Mouse (Mus musculus) ovary, postnatal 36 days (tissue): ENCODE results near the gene Tuft1.
"Not testable (repeated sequence)": the region's sequence is repeated elsewhere in the genome, so short reads cannot be mapped to it uniquely, and the experiment has no call there.

Experiments
- DNase-seq: peaks from one replicate; pipeline ENCODE4 v3.0.0; 2022; ENCODE audit warnings: low spot score, mixed read lengths

Gene Tuft1

DNA sequence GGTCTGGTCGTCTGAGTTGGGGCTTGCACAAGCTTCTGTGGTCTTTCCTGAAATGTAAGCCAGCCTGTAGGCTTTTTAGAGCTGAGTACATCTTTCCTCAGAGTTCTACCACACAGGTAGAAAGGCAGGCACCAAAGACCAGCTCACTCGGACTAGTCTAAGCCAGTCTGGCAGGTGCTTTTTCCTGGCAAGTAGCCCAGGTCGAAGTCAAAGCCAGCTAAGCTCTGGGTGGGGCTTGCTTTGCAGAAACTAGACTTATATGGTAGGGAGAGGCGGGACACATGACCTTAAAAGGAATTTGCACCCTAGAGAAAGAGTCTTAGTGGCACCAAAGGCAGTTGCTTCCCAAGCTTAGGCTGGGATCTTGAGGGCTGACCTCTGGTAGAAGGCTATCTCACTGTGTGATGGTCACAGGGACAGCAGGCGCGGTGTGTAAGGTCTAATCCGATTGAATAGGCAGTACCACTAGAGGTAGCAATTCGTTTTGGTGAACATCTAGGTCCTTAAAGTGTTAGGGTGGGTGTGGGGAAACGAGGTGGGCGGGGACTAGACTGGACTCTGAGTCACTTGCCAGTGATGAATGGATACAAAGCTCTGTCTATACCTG lies 573 bp upstream of the Tuft1 start:
- DNase-seq = not testable (repeated sequence)

DNA sequence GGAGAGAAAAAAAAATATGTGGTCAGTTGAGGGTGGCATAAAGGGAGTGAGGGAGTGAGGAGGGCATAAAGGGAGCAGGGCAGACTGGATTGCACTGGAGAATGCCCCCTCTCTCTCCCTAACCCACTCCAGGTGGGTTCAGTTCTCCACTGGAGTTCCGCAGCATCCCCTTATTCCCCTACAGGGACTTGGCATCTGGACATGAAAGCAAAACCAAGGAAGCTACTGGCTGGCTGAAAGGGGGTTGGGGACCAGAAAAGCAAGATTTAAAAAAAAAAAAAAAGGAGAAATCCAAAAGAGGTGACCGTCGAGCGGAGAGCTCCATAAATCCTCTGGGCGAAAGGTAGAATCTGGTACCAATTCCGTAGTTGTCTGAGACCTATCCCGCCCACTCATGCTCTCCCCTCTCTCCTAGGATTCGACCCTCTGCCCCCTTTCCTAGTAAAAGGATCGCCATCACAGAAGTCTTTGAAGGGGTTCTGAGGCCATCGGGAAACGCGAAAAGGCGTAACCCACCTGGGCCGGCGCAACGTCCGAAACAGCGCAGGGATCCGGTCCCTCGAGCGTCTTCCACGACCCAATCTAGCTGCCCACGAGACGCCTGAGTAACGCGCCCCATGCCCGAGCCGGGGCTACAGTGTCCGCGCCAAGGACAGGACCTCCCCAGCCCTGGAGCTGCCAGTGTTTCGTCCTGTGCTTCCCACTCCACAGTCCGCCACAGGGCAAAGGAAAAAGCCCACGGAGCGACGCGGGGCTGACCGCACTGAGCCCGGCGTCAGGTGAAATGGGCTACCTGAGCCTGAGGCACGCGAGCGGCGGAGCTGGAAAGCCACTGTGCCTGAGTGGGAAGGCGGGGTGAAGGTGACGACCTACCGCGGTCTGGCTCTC lies 576 bp downstream of the Tuft1 start:
- not testable (repeated sequence) for DNase-seq

DNA sequence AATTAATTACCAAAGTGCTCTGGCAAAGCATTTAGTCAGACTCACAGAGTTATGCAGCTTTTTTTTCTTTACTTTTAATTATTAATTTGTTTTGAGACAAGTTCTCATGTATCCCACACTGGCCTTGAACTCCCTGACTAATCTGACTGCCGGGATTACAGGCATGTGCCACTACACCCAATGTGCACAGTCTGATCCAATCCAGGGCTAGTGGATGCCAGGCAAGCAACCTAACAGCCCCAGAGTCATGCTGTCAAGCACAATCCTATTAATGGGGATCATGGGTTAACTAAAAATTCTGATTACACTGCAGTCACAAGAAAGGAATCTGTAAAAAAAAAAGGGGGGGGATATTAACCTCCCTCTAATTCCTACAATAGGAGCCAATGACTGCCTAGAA lies 4.7 kb downstream of the Tuft1 start:
- not testable (repeated sequence) for DNase-seq

DNA sequence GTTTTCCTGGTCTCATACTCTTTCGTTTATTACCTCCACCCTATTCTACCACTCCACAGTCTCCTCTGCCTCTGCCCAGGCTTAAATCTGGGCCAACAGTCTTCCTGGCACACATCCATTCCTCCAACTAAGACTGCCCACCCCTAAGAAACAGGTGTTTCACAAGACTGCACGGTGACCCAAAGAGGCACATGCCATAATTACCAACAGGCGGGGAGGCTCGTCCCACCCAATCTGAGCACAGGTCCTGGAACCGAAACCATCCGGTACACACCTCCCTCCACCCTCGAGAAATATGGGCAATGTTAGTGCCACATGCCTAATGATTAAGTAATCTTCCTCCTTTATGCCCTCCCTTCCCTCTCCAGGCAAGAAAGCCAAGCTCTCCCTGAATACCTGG lies 8.3 kb downstream of the Tuft1 start:
- DNase-seq = no peak

DNA sequence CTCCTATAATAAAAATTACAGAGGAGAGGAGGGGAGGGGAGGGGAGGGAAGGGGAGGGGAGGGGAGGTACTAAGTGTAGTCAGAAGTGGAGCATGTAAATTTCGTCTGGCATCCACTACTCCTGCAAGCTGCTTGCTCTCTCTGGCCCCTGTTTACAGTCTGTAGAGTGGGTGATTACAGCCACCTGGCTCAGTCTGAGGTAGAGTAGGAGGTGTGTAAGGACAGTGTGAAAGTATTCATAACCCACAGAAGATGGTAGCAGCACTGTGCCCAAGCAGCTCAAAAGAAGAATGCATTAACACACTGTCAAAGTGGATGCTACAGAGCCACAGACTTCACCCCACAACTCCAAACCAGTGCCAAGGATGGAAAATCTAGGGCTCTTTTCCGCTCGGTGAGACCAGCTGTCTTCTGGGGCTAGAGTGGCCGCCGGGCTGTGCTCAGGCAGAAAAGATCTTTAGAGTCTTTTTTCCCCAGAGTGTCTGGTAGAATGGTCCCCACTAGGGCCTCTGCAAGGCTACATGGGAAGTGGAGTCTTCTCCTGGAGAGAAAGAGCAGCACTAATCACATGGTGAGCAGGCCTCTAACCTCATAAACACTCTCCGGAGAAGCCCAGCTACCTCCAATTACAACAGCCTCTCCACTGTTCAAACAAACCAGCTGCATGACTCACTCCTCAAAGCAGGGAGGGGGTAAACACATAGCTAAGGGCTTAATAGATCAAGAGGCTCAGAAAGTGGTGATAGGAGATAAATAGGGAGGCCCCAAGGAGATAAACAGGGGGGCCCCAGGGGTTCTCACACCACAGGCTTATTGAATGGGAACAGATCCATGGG lies 9.7 kb downstream of the Tuft1 start:
- no peak for DNase-seq

DNA sequence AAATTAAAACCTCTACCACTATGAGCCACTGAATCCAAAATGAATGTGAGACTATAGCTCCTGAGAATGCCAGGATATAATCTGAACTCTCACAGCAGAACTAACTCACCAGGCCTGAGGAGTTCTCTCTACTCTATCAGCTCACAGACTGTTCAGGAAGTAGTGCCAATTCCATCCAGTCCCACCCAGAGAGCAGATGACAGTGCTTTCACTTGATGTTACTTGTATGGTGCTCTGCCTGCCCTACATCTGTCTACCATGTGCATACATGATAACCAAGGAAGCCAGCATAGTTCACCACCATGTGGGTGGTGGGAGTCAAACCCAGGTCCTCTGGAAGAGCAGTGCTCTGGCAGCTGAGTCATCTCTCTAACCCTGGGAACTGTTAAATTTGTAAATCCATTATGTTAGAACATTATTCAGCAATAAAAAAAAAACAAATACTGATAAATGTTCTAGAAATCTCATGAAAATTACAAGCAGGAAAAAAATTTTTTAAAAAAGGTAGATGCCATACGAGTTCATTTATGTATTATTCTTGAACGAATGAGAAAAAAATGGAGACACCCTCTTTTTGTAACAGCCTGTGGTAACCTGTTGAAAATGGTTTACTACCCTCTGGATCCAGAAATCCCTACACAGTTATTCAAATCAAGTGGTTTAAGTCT lies 16.0 kb downstream of the Tuft1 start, which contains the start of gene Gm10972:
Gene Gm10972 (plus strand): TSS at position 618 of the 668 bp plus-strand sequence.
- not testable (repeated sequence) for DNase-seq

DNA sequence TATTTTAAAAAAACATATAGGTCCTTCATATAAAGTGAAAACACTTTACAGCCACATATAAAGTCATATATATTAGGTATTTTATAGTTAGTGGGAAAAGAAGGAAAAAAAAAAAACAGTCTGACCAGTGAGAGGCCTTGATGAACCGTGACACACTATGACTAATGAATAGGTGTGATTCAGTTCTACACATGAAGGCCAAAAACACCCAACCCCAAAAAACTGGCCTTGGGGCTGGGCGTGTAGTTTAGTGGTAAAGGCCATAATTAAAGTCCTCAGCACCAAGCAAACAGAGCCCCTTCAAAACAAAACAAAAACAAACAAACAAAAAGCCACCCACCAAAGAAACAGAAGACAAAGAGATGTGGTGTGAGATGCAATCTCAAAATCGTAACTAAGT lies 28.8 kb downstream of the Tuft1 start:
- DNase-seq = no peak

DNA sequence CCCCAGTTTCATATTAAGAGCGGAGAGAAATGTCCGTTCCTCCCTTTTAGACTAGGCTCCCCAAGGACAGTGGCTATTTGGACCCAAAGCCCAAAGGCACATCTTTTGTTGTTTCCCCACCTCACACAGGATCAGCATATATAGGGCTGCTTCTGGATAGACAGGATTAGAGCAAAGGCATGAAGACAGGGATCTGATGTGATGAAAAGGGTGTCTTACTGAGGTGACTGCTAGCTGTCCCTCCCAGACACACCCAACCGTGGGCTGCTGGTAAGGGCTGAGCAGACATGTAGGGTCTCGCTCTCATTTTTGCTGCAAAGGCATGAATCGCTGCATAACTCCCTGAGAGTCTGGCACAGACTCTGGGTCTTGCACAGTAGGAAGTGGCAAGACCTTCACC lies 30.0 kb downstream of the Tuft1 start:
- no peak for DNase-seq

DNA sequence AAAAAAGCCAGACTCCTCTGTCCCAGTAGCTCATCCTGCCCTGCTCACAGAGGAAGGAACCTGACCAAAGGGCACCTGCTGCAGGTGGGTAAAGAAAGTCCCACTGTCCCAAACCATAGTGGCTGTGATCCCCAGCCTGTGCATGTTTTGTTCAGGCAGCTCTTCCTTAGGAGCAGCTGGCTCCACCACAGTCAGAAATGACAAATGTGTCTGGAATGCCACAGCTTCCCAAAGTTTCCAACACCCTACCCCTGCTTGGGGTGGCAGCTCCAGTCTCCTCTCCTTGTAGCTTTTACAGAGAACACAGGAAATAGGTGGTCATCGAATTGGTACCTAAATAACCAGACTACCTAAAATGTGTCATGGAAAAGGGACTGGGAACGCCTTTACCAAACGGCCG lies 34.4 kb downstream of the Tuft1 start:
- DNase-seq = no peak

DNA sequence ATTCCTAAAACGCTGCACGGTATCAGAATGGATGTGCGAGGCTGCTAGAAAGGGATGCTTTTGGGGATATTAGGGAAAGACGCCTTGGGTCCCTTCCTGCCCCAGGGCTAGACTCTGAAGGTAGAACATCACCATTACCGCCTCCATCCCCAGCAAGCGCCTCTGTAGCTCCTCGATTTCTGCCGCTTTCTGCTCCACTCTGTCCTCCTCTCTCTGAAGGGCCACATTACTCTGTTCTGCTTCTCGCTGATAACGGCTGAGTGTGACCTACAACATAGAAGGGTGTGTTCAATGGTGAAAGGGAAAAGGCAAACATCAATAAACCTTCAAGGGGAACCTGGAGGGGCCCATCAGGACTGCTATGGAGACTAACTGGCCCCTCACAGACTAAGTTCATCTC lies 36.1 kb downstream of the Tuft1 start:
- DNase-seq = no peak

DNA sequence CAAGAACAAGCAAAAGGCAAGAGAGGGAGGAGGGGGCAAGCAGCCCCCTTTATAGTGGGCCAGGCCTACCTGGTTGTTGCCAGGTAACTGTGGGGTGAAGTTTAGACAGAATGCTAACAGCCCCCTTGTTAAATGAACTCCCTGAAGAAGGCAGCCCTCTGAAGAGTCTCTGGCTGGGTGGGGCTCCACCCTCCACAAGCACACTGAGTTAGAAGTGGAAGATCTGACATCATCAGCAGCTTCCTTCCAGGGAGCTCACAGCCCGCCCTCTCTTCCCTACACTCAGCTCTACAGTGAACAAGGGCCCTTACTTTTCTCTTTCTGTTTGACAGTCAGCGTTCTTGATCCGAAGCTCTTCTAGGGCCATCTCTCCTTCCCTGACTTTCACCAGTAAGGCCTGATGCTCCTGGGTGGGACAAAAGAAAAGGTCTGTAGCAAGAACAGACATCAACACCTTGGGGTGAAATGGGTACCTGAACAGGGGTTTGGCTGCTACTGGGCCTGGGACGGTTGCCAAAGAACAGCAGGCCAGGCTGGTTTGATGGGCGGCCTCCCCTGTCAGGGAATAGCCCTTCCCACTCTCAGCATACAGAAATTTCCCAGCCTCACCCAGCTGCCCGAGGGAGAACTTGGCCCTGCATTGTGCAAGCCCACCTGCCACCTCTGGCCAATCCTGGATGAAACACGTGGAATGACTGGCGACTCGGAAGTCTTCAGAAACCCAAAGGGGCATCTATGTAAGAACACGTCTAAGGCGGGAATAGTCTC lies 36.7 kb downstream of the Tuft1 start:
- DNase-seq = no peak

DNA sequence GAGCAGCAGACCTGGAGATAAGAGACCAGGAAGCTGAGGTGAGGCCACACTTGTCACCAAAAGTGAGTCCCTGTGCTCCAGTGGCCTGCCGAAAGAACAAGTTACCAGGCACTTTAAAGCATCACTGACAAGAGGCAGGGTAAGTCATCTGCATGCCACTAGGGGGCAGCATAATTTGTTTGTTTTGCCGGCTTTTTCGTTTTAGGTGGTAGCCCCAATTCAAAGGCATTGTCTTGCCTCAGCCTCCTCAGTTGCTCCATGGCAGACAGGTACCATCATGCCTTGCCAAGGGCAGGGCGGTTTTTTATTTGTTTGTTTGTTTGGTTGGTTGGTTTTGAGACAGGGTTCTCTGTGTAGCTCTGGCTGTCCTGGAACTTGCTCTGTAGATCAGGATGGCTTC lies 42.0 kb downstream of the Tuft1 start:
- no peak for DNase-seq

DNA sequence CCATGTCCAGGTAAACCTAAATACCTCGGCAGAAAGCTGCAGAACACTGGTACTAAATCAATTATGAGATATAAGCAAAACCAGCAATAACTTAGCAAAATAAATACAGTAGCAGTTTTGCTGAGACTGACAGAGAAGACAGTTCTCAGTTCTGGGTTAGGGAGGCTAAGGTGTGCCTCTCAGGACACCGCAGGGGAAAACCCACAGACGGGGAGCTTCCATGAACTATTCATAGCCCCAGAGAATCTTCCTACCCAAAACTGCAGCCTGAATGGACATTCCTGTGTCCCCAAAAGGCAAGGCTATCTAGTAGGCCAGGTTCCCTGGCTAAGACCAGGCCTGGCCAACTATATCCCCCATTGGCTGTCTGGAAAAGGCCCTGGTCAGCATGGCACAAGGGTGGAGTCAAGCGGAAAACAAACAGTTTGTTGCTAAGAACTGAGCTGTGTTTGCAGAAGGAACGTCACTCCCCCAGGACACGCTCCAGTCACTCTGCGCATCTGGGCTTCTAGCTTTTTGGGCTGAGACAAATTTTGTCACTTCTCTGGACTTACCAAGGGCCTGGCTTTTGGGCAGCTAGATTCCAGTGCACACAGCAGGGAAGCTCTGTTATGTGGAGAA lies 45.3 kb downstream of the Tuft1 start:
- DNase-seq = no peak

DNA sequence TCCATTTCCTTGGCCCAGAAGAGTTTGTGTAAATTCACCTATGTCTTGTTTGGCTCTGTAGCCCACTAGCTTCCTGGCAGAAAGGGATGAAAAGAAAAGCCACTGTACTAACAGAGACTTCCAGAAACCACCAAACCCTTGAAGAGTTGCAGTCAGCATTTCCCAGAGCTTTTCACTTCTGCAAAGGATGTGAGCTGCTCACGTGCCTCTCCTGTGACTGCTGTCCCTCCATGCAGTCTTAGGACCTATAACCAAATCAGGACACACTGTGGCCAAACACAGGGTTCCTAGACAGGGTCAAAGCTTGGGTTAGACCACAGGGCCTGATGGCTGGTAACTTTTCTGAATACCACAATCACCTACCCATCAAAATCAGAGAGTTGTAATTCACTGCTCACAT lies 46.4 kb downstream of the Tuft1 start:
- no peak for DNase-seq

DNA sequence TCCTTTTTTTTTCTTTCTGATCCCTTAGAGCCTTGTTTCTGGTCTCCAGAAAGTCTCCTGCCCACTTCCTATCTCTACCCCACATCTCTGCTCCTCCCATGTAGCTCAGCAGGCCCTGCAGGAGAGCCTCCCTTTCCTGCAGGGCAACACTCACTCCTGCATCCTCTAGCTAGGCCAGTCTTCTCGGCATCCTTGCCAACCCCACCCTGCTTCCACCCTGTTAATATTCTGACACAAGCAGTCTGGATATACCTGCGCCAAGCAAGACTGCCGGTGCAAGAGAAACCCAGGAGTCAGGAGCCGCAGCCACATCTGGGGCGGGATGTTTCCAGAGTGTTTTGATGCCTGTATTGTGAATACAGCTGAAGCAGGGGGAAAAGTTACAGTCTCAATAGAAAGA lies 46.8 kb downstream of the Tuft1 start:
- DNase-seq = no peak

DNA sequence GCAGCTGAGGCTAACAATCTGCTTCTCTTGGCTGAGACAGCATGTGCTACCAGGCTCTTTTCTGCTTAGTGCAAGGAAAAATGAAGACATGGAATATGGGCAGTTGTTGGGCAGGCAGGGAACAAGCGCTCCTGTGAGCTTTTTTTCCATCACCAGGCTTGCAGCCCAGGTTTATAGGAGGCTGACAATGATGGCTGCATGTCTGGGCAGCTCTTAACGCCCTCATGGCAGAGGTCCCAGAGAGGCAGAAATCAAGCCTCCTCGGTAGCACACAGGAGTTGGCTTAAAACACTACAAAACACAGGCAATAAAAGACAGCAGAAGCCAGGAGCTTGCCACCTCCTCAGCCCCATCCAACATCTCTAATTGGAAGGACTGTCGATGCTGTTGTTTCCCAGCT lies 47.3 kb downstream of the Tuft1 start:
- DNase-seq = no peak

DNA sequence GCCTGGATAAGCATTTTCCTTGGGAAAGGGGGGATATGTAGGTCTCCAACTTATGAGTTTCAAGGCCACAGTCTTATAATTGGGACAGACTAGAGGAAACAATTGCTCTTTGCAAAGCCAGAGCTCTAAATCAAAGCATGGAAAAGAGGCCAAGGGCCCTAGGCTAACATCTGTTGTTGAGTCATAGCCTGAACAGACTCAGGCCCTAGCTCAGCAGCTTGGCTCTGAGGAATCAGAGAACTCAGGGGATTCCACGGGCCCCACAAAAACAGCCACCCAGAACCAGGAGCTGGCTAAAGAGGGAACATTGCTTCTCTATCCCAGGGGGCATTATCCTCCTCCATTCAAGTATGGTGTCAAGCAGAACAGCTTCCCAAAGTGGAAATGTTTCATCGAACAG lies 48.1 kb downstream of the Tuft1 start:
- no peak for DNase-seq

DNA sequence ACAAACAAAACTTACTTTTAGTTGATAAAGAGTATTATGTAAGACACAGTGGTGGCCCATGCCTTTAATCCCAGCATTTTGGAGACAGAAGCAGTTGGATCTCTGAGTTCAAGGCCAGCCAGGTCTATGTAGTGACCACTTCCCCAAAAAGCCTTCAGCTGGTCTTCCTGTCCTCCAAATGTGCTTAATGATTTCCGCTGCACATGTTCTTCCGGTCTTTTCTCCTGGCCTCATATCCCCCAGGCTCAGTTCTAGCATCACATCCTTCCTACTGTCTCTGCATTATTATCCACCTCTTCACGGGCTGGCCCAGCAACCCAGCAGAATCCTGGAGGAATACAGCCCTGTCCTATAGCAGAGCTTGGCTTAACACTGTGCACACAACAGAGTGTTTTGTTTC lies 49.1 kb downstream of the Tuft1 start:
- no peak for DNase-seq

DNA sequence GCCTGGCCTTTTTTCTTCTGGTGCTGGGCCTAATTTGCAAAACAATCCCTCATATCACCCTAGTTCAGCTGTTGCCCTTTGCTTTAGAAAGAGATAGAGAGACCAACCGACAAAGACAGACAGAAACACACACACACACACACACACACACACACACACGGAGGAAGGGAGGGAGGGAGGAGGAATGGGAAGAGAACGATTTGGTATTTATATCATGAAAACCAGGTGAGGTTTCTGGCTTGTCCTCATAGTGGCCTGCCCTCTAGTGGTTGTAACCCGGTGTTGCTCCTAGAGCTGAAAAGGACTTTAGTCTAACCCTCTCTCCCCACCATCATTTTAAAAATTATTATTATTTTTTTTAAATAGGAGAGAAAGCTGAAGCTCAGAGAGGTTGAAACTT lies 56.7 kb downstream of the Tuft1 start:
- DNase-seq = no peak

DNA sequence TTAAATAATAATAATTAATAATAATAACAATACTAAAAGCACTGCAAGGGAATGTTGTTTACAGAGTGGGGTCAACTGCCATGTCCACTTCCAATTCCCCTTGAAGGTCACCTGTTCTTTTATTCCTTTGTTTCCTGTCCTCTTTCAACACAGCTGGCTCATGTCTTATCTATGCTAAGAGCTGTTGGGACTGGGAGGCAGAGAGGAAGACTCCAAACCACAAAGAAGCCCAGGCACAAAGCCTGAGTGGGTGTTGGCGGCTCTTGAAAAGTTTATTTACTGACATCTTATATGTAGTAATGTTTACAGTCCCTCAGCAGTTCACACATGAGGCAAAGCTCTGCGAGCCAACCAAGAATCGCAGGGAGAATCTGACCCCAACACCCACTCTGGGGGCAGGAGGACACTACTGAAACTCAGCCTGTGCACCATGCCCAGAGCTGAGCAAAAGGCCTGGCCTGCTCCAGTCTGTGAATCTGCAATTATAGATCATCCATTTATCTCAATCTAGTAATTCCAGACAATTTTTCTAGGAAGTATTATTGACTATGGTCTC lies 61.4 kb downstream of the Tuft1 start:
- DNase-seq = no peak

DNA sequence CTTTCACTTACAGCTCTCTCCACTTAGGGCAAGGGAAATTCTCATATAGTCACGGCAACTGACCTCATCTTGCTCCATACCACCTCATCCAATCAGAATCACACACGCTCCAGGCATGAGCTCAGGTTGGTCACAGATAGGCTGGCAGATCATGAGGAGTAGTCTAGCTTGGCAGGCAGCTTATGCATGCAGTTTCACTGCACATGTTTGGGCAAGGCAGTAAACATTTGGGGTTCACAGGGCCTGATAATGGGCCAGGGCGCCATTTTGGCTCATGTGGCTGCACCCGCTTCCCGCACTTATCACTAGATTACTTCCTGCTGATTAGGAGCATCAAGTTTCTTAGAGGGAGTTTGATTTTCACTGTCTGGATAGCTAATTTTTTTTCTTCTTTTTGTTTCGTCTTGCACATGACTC lies 62.8 kb downstream of the Tuft1 start:
- DNase-seq = no peak
